Mouse (Mus musculus) left cerebral cortex, adult 18-20 months (tissue): ENCODE results near the gene Dlx3. TPM values are rescaled to one million over a fixed set of nuclear protein-coding genes. Genes with fewer than 3 reads are reported as not detected.

ENCODE experiments used
- DNase-seq, 2 experiments: peaks; one replicate each; pipeline ENCODE4 v3.0.0; 2021 to 2022; ENCODE audit warnings: low spot score in 2 of 2, mixed read lengths in 1 of 2
- long read RNA-seq, 2 experiments: library from polyadenylated mRNA; stranded (forward); transcript quantifications; one replicate each; pipeline ENCODE4 v2.0.0; 2021
- total RNA-seq, 2 experiments: library from RNA; stranded (reverse); gene quantifications; 2 replicates each; pipeline ENCODE4 v1.2.3; 2021

Dlx3 gene
- total RNA-seq = not detected
- long read RNA-seq, experiment 1 = 0 reads
- long read RNA-seq, experiment 2 = 0 reads

GRCm38 (mm10) chr11:95119990-95120632 lies at the start of gene Dlx3:
Gene Dlx3 (plus strand): TSS chr11:95120119.
- peak in 1 of 2 experiments; percentile 9 for DNase-seq

GRCm38 (mm10) chr11:95070140-95071107 lies 49.5 kb upstream of the Dlx3 start:
- no peak for DNase-seq

- DNase-seq = no peak
Observed at GRCm38 (mm10) chr11:95071266-95071665, 48.7 kb upstream of the Dlx3 start.

GRCm38 (mm10) chr11:95072136-95072535 lies 47.8 kb upstream of the Dlx3 start:
- DNase-seq = no peak

- no peak for DNase-seq
Observed at GRCm38 (mm10) chr11:95072804-95073203, 47.1 kb upstream of the Dlx3 start.

- DNase-seq = no peak
Observed at GRCm38 (mm10) chr11:95073835-95074234, 46.1 kb upstream of the Dlx3 start.

- DNase-seq = no peak
Observed at GRCm38 (mm10) chr11:95074694-95075093, 45.2 kb upstream of the Dlx3 start.

- DNase-seq = no peak
Observed at GRCm38 (mm10) chr11:95075197-95076040, 44.5 kb upstream of the Dlx3 start.

GRCm38 (mm10) chr11:95076041-95076535 lies 43.8 kb upstream of the Dlx3 start:
- DNase-seq = peak; percentile 48 to 60

GRCm38 (mm10) chr11:95076536-95077111 lies 43.3 kb upstream of the Dlx3 start, which contains the start of gene Itga3:
Gene Itga3 (minus strand): TSS chr11:95076801.
- peak; percentile 55 to 61 for DNase-seq

GRCm38 (mm10) chr11:95077956-95078355 lies 42.0 kb upstream of the Dlx3 start:
- no peak for DNase-seq

GRCm38 (mm10) chr11:95079256-95079875 lies 40.6 kb upstream of the Dlx3 start:
- DNase-seq = no peak

GRCm38 (mm10) chr11:95080783-95081182 lies 39.1 kb upstream of the Dlx3 start:
- no peak for DNase-seq

GRCm38 (mm10) chr11:95082896-95083295 lies 37.0 kb upstream of the Dlx3 start:
- DNase-seq = no peak

GRCm38 (mm10) chr11:95084175-95084574 lies 35.7 kb upstream of the Dlx3 start:
- no peak for DNase-seq

- no peak for DNase-seq
Observed at GRCm38 (mm10) chr11:95084811-95085382, 35.0 kb upstream of the Dlx3 start.

GRCm38 (mm10) chr11:95085710-95086109 lies 34.2 kb upstream of the Dlx3 start:
- DNase-seq = no peak

- DNase-seq = no peak
Observed at GRCm38 (mm10) chr11:95086229-95086628, 33.7 kb upstream of the Dlx3 start.

- DNase-seq = no peak
Observed at GRCm38 (mm10) chr11:95087301-95088228, 32.4 kb upstream of the Dlx3 start.
